Mouse (Mus musculus) retina, postnatal 7 days (tissue): ENCODE results near the gene Arsk.
A peak's percentile ranks its signal among the peaks of the same experiment; 100 is the strongest.

Source experiments
- DNase-seq: peaks from one replicate; pipeline ENCODE4 v3.0.0-alpha.2; 2012; ENCODE audit warnings: low read depth, low spot score

Arsk gene

GRCm38 (mm10) chr13:76024588-76024987 is 73.9 kb downstream of the Arsk start:
- no peak for DNase-seq

GRCm38 (mm10) chr13:76021782-76022181 is 76.7 kb downstream of the Arsk start:
- no peak for DNase-seq

- DNase-seq, result no peak
Measured at GRCm38 (mm10) chr13:76018844-76019400, 79.5 kb downstream of the Arsk start.

- peak; percentile 97 for DNase-seq
Measured at GRCm38 (mm10) chr13:76017974-76018843, 80.3 kb downstream of the Arsk start, which contains the start of gene Rfesd. Rfesd (minus strand) TSS chr13:76018719.

GRCm38 (mm10) chr13:76017465-76017864 is 81.0 kb downstream of the Arsk start:
- no peak for DNase-seq

GRCm38 (mm10) chr13:76014511-76014910 is 83.9 kb downstream of the Arsk start:
- DNase-seq, result no peak
